Mouse (Mus musculus) stomach, embryonic 16.5 days (tissue): ENCODE measurements around the gene Spryd4. TPM values are rescaled to one million over a fixed set of nuclear protein-coding genes. Genes with fewer than 3 reads are reported as not detected.

Experiments used
- ATAC-seq: fragments of 200-750 bp; cut with Nextera tagmentation; 2 replicates; pipeline ENCODE4 v1.8.0; 2017; ENCODE audit warnings: moderate number of reproducible peaks, moderate TSS enrichment; ENCODE audit not compliant: insufficient read depth, low FRiP score
- H3K27ac ChIP-seq: fragments of 300-500 bp; sonication (generic); 2 replicates; pipeline ENCODE4 v1.5.1; 2014; ENCODE audit warnings: low read length
- H3K27me3 ChIP-seq: fragments of 300-500 bp; sonication (generic); 2 replicates; pipeline ENCODE4 v1.6.1; 2014; ENCODE audit warnings: low read length, control low read depth, mixed read lengths; ENCODE audit not compliant: control insufficient read depth, insufficient read depth
- H3K36me3 ChIP-seq: fragments of 300-500 bp; sonication (generic); 2 replicates; pipeline ENCODE4 v1.6.1; 2014; ENCODE audit warnings: low read length; ENCODE audit not compliant: control insufficient read depth, insufficient read depth
- H3K4me1 ChIP-seq: fragments of 300-500 bp; sonication (generic); 2 replicates; pipeline ENCODE4 v1.6.1; 2014; ENCODE audit warnings: low read length, control low read depth, mixed read lengths; ENCODE audit not compliant: control insufficient read depth, insufficient read depth
- H3K4me2 ChIP-seq: fragments of 300-500 bp; sonication (generic); 2 replicates; pipeline ENCODE4 v1.6.1; 2014; ENCODE audit warnings: low read depth, low read length, mixed read lengths
- H3K4me3 ChIP-seq: fragments of 300-500 bp; sonication (generic); replicated peaks from 2 replicates; pipeline ENCODE4 v1.5.1; 2014; ENCODE audit warnings: mild to moderate bottlenecking, low read length
- H3K9ac ChIP-seq: fragments of 300-500 bp; sonication (generic); 2 replicates; pipeline ENCODE4 v1.6.1; 2014; ENCODE audit warnings: low read length
- H3K9me3 ChIP-seq: fragments of 300-500 bp; sonication (generic); replicated peaks from 2 replicates; pipeline ENCODE4 v1.6.1; 2016; ENCODE audit warnings: low read length, control low read depth; ENCODE audit not compliant: control insufficient read depth
- WGBS: fragments of 180-500 bp; shearing (Covaris S2); extraction: QIAGEN DNeasy Blood & Tissue Kit; methylation state at CpG from one replicate; pipeline ENCODE4 v1.1.7; 2014; 5-methylcytosine and 5-hydroxymethylcytosine counted together
- polyA plus RNA-seq: library from polyadenylated mRNA; unstranded; fragments of >200 nt; fragmentation: Nextera tagmentation; extraction: Ambion mirVana; gene quantifications from 2 replicates; pipeline ENCODE4 v1.2.1, GENCODE M21; 2015

Gene Spryd4
- polyA plus RNA-seq, 1 experiment from 2014 or later = 33.5 TPM

GRCm38 (mm10) chr10:128244121-128244520 lies 32.5 kb upstream of the Spryd4 start:
- Histone ChIP-seq H3K9me3 (no peaks in the 10 kb centered on the region), H3K4me2 (no peak overlapping the region), H3K27ac (no peak overlapping the region), H3K27me3 (no peaks in the 10 kb centered on the region), H3K4me1 (no peaks in the 10 kb centered on the region), H3K9ac (no peak overlapping the region), H3K4me3 (no peak overlapping the region), H3K36me3 (peaks cover 19% of the 10 kb centered on the region; the same call in 1 of the 2 replicates)
- WGBS = 94% methylated on average over 15 of the region's 15 CpGs
- ATAC-seq = no peak

GRCm38 (mm10) chr10:128243252-128243651 lies 31.6 kb upstream of the Spryd4 start:
- 91% methylated on average over 8 of the region's 8 CpGs for WGBS
- H3K4me2 ChIP-seq = no peak overlapping the region
- H3K36me3 ChIP-seq = peaks cover 19% of the 10 kb centered on the region; the same call in 1 of the 2 replicates
- no peak overlapping the region for H3K4me3 ChIP-seq
- no peak overlapping the region for H3K9ac ChIP-seq
- H3K9me3 ChIP-seq = no peaks in the 10 kb centered on the region
- no peak overlapping the region for H3K27ac ChIP-seq
- no peaks in the 10 kb centered on the region for H3K27me3 ChIP-seq
- ATAC-seq = no peak
- H3K4me1 ChIP-seq = no peaks in the 10 kb centered on the region

GRCm38 (mm10) chr10:128240131-128240530 lies 28.5 kb upstream of the Spryd4 start:
- no peaks in the 10 kb centered on the region for H3K27me3 ChIP-seq
- no peaks in the 10 kb centered on the region for H3K4me1 ChIP-seq
- ATAC-seq = no peak
- no peak overlapping the region for H3K4me3 ChIP-seq
- peaks cover 16% of the 10 kb centered on the region; the same call in 1 of the 2 replicates for H3K36me3 ChIP-seq
- H3K4me2 ChIP-seq = no peak overlapping the region
- no peaks in the 10 kb centered on the region for H3K9me3 ChIP-seq
- no peak overlapping the region for H3K27ac ChIP-seq
- H3K9ac ChIP-seq = no peak overlapping the region
- 81% methylated on average over 18 of the region's 18 CpGs for WGBS

DNA sequence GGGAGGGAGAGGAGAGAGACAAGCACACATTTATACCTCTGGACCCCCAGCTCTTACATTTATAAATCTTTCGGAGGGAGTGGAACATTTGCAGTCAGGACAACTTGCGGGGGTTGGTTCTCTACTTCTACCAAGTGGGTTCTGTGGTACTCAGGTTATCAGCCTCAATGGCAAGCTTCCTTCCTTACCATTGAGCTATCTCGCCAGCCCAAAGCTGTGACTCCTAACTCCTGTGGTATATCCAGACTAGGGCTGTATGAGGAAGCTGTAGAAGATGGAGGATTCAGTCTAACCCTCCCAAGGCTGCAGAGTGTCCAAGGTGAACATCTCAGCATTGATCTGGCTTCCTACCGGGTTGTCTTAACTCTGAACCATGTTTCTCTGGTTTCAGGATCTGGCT lies 27.5 kb upstream of the Spryd4 start:
- no peak overlapping the region for H3K4me3 ChIP-seq
- H3K9me3 ChIP-seq = no peaks in the 10 kb centered on the region
- H3K4me1 ChIP-seq = no peaks in the 10 kb centered on the region
- WGBS = 93% methylated on average over 4 of the region's 4 CpGs
- H3K27ac ChIP-seq = no peak overlapping the region
- peaks cover 11% of the 10 kb centered on the region; the same call in 1 of the 2 replicates for H3K36me3 ChIP-seq
- ATAC-seq = no peak
- no peak overlapping the region for H3K9ac ChIP-seq
- no peaks in the 10 kb centered on the region for H3K27me3 ChIP-seq
- H3K4me2 ChIP-seq = no peak overlapping the region

GRCm38 (mm10) chr10:128237807-128238480 lies 26.3 kb upstream of the Spryd4 start:
- no peak overlapping the region for H3K4me3 ChIP-seq
- no peaks in the 10 kb centered on the region for H3K9me3 ChIP-seq
- H3K4me2 ChIP-seq = no peak overlapping the region
- no peaks in the 10 kb centered on the region for H3K27me3 ChIP-seq
- 71% methylated on average over 15 of the region's 15 CpGs for WGBS
- no peak overlapping the region for H3K9ac ChIP-seq
- no peaks in the 10 kb centered on the region for H3K4me1 ChIP-seq
- ATAC-seq = no peak
- H3K27ac ChIP-seq = no peak overlapping the region
- 0 out of 2 replicates have a peak, but pooled peaks cover 7% of the 10 kb centered on the region for H3K36me3 ChIP-seq

DNA sequence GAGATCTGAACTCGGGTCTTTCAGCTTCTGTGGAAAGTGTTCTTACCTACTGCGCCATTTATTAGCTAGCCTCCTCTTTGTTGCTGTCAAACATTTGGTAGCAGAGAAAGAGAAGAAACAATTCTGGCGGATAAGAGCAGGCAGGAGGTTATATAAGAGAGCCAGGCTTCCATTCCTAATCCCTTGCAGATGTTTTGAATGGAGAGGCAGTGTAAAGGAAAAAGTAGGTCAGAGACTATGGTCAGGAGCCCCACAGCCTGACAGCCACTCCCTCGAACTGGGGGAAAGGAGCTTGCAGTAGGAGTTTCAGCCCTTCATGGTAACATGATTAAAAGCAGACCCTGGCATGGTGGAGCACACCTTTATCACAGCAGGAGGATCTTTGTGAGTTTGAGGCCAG lies 24.7 kb upstream of the Spryd4 start:
- no peak overlapping the region for H3K9ac ChIP-seq
- 66% methylated on average over 4 of the region's 4 CpGs for WGBS

DNA sequence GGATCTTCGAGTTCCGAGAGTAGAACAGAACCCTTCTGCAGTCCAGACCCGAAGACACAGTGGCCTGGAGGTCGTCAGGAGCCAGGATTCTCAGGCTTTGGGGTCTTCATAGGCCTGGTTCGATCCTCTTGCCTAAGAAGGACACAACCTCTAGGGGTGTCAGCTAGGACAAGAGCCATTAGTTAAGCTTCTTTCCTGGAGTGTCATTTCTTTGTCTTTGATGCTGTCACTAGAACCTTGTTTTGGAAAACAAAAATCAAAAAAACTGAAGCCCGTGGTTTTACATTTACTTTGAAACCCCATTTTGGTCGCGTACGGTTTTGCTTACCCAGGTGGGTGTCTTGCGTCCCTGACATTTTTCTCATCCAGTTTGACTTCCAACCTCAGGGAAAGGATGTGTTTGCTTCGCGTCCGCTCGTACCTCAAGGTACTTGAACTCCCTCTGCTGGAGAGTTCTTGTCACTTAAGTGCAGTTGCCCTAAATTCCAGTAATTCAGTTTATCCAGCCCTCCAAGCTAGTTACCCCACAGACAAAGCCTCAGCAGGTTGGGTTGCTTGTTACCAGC lies 20.9 kb upstream of the Spryd4 start:
- under 1% methylated on average over 14 of the region's 14 CpGs for WGBS
- peak; percentile 48; the same call in 1 of the 2 replicates for ATAC-seq
- Histone ChIP-seq H3K4me2 (peak overlapping the region; percentile 81), H3K27me3 (no peaks in the 10 kb centered on the region), H3K27ac (peak overlapping the region; percentile 92), H3K9ac (peak overlapping the region; percentile 85), H3K9me3 (no peaks in the 10 kb centered on the region), H3K4me3 (peak overlapping the region; percentile 66), H3K4me1 (peaks cover 9% of the 10 kb centered on the region), H3K36me3 (no peaks in the 10 kb centered on the region)

More for the DNA sequence above, 24.7 kb upstream of the Spryd4 start:
- no peaks in the 10 kb centered on the region for H3K9me3 ChIP-seq
- 0 out of 2 replicates have a peak, but pooled peaks cover 4% of the 10 kb centered on the region for H3K36me3 ChIP-seq
- no peak overlapping the region for H3K27ac ChIP-seq
- no peak overlapping the region for H3K4me3 ChIP-seq
- ATAC-seq = no peak
- peaks cover 2% of the 10 kb centered on the region; the same call in 1 of the 2 replicates for H3K4me1 ChIP-seq
- H3K4me2 ChIP-seq = no peak overlapping the region
- H3K27me3 ChIP-seq = no peaks in the 10 kb centered on the region

DNA sequence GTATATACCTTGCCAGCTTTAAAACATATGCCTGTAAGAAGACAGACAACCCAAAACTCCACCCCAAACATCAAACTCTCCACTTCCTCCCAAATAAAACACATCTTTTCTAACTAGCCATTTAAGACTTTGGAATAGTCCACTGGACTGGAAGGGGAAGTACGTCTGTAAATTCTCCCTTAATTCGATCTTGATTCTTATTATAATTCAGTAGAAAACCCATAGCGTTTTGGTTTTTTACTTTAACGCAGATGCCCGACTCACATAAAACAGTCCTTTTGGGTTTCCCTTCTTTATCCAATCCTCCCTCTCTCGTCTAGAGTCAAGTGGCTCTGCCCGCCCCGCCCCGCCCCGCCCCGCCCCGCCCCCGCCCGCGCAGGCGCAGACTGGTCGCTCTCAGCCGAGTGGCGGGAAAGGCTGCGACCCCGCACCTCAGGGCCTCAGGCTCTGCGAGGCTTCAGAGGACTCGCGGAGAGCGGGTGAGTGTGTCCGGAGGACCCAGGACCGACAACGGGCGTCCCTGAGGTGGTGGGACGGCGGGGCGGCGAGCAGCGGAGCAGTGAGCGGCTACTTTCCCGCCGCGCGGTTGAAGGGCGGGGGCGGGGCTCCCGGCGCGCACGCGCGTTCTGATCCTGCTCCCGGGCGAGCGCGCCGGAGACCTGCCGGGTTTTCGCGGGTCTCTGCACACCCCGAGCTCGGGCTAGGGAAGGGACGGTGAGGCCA lies 20.3 kb upstream of the Spryd4 start, which contains the start of gene Timeless:
Gene Timeless, plus strand, starts transcription at position 369 of the 723 bp plus-strand sequence.
- H3K4me1 ChIP-seq = peaks cover 9% of the 10 kb centered on the region
- peak within 1 kb of the TSS; percentile 81 for H3K4me2 ChIP-seq
- no peaks in the 10 kb centered on the region for H3K27me3 ChIP-seq
- WGBS = under 1% methylated on average over 58 of the region's 58 CpGs
- ATAC-seq = peak; percentile 93
- no peaks in the 10 kb centered on the region for H3K9me3 ChIP-seq
- H3K27ac ChIP-seq = peak within 1 kb of the TSS; percentile 92
- H3K36me3 ChIP-seq = no peaks in the 10 kb centered on the region
- H3K9ac ChIP-seq = peak within 1 kb of the TSS; percentile 85
- H3K4me3 ChIP-seq = peak within 1 kb of the TSS; percentile 66

DNA sequence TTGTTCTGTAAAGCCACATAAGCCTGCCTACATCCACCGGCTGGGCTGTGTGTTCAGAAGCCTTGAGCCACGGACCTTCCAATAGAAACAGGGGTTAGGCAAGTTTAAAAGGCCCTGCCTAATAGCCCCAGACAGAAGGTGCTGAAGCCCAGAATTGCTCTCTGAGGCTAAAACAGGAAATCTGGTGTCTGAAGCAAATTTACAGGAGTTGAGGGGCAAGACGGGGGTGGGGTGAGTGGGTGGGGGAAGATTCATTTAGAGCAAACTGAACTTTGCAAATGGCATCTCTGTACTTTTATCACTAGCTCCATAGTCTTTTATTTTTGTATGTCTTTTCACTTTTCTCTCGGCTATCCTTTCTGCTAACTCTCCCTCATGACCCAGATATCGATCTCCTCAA lies 19.5 kb upstream of the Spryd4 start:
- H3K9ac ChIP-seq = peak overlapping the region; percentile 85
- H3K4me2 ChIP-seq = peak overlapping the region; percentile 81
- H3K4me3 ChIP-seq = peak overlapping the region; percentile 66
- H3K27me3 ChIP-seq = no peaks in the 10 kb centered on the region
- no peak for ATAC-seq
- peaks cover 9% of the 10 kb centered on the region for H3K4me1 ChIP-seq
- H3K27ac ChIP-seq = peak overlapping the region; percentile 92
- WGBS = 5% methylated on average over 5 of the region's 5 CpGs
- no peaks in the 10 kb centered on the region for H3K9me3 ChIP-seq
- no peaks in the 10 kb centered on the region for H3K36me3 ChIP-seq
